Mouse (Mus musculus) liver, embryonic 14.5 days (tissue): ENCODE measurements around the gene A230050P20Rik. TPM values are rescaled to one million over a fixed set of nuclear protein-coding genes. Genes with fewer than 3 reads are reported as not detected.

Source experiments
- ATAC-seq: fragments of 200-750 bp; cut with Nextera tagmentation; 2 replicates; pipeline ENCODE4 v1.8.0; 2017; ENCODE audit warnings: moderate number of reproducible peaks, mild to moderate bottlenecking, moderate library complexity; ENCODE audit not compliant: insufficient read depth
- DNase-seq, 3 experiments: peaks; one replicate each; pipeline ENCODE4 v3.0.0-alpha.2; 2012 to 2013; ENCODE audit warnings: low read depth in 3 of 3, low spot score in 3 of 3
- H3K27ac ChIP-seq: fragments of 300-500 bp; sonication (generic); 2 replicates; pipeline ENCODE4 v1.5.1; 2014; ENCODE audit warnings: moderate library complexity, mild to moderate bottlenecking, control low read depth, inconsistent platforms
- H3K27me3 ChIP-seq: fragments of 300-500 bp; sonication (generic); 2 replicates; pipeline ENCODE4 v1.6.1; 2014; ENCODE audit warnings: mild to moderate bottlenecking, low read length, moderate library complexity; ENCODE audit not compliant: control insufficient read depth, insufficient read depth
- H3K36me3 ChIP-seq: fragments of 300-500 bp; sonication (generic); replicated peaks from 2 replicates; pipeline ENCODE4 v1.6.1; 2014; ENCODE audit warnings: low read depth; ENCODE audit not compliant: control insufficient read depth, insufficient read depth
- H3K4me1 ChIP-seq, 2 experiments: fragments of 200-500 bp in 1 of 2; fragments of 300-500 bp in 1 of 2; sonication (generic) in 1 of 2; replicated peaks; 2 replicates each; pipeline ENCODE4 v1.6.1; 2012 to 2014; ENCODE audit warnings: antibody characterized with exemption in 1 of 2, inconsistent platforms in 1 of 2, low read length in 1 of 2; ENCODE audit not compliant: control insufficient read depth in 2 of 2, insufficient read depth in 2 of 2
- H3K4me2 ChIP-seq: fragments of 300-500 bp; sonication (generic); 2 replicates; pipeline ENCODE4 v1.6.1; 2014; ENCODE audit warnings: low read depth, mild to moderate bottlenecking, control low read depth, moderate library complexity
- H3K4me3 ChIP-seq, 2 experiments: fragments of 200-500 bp in 1 of 2; fragments of 300-500 bp in 1 of 2; sonication (generic) in 1 of 2; 2 replicates each; pipeline ENCODE4 v1.5.1; 2012 to 2014; ENCODE audit warnings: low read depth in 2 of 2, low read length in 2 of 2, mild to moderate bottlenecking in 2 of 2, control low read depth in 1 of 2, inconsistent platforms in 1 of 2, moderate library complexity in 1 of 2; ENCODE audit not compliant: insufficient read depth in 1 of 2
- H3K9ac ChIP-seq: fragments of 300-500 bp; sonication (generic); replicated peaks from 2 replicates; pipeline ENCODE4 v1.6.1; 2014; ENCODE audit warnings: mild to moderate bottlenecking, control low read depth, moderate library complexity
- H3K9me3 ChIP-seq: fragments of 300-500 bp; sonication (generic); 2 replicates; pipeline ENCODE4 v1.6.1; 2016; ENCODE audit warnings: low read length, mixed read lengths; ENCODE audit not compliant: control insufficient read depth
- EP300 ChIP-seq: IDR thresholded peaks from 2 replicates; pipeline ENCODE4 v1.6.1; 2016; ENCODE audit warnings: antibody characterized with exemption, low read depth
- WGBS: fragments of 180-500 bp; shearing (Covaris S2); extraction: QIAGEN DNeasy Blood & Tissue Kit; methylation state at CpG from one replicate; pipeline ENCODE4 v1.1.7; 2014; ENCODE audit not compliant: insufficient replicate concordance; 5-methylcytosine and 5-hydroxymethylcytosine counted together
- microRNA-seq: library from miRNA; unstranded; fragments of <30 nt; microRNA quantifications from one replicate; pipeline ENCODE4, GENCODE M21; 2016
- polyA plus RNA-seq, 2 experiments: library from polyadenylated mRNA; depleted of rRNA in 1 of 2; stranded (reverse) in 1 of 2; unstranded in 1 of 2; fragments of >200 nt; fragmentation: Nextera tagmentation in 1 of 2; extraction: Ambion mirVana in 1 of 2; gene quantifications; 2 replicates each; pipeline versions ENCODE4 v1.2.1 to v1.2.3; 2012 to 2014

Gene A230050P20Rik
- polyA plus RNA-seq, 2 experiments: 1.1 to 11.5 TPM

GRCm38 (mm10) chr9:20923258-20923657, 54.8 kb downstream of the A230050P20Rik start:
- H3K27ac ChIP-seq: no peak overlapping the region
- no peak for DNase-seq
- peaks cover 98% of the 10 kb centered on the region for H3K36me3 ChIP-seq
- no peaks in the 10 kb centered on the region for H3K27me3 ChIP-seq
- H3K9ac ChIP-seq: no peak overlapping the region
- no peak overlapping the region for H3K4me3 ChIP-seq
- no peaks in the 10 kb centered on the region for H3K9me3 ChIP-seq
- no peaks in the 10 kb centered on the region for H3K4me1 ChIP-seq
- no peak overlapping the region for H3K4me2 ChIP-seq
- no peak for TF ChIP-seq EP300
- ATAC-seq: no peak
- 78% methylated on average over 3 of the region's 3 CpGs for WGBS

Small RNA genes within 50 kb of the gene (microRNA-seq; reads per million reads assigned to microRNA genes)
- 1.3 reads per million for gene Mir7081

Other genes with a start within 250 kb of the A230050P20Rik start
- gene Ubl5, start 225.8 kb upstream of the A230050P20Rik start, polyA plus RNA-seq (2012; rRNA removed): 203 and 296 TPM in 2 replicates
- gene Ubl5, start 225.8 kb upstream of the A230050P20Rik start, polyA plus RNA-seq (2014; fragmentation: Nextera tagmentation; extraction: Ambion mirVana): 264 and 272 TPM in 2 replicates
- 7.0 TPM in 2 replicates for gene Fbxl12, start 223.9 kb upstream of the A230050P20Rik start, polyA plus RNA-seq (2012; rRNA removed)
- 2.3 and 2.6 TPM in 2 replicates for gene Fbxl12, start 223.9 kb upstream of the A230050P20Rik start, polyA plus RNA-seq (2014; fragmentation: Nextera tagmentation; extraction: Ambion mirVana)
- 8.0 and 12.5 TPM in 2 replicates for gene Pin1, start 216.5 kb upstream of the A230050P20Rik start, polyA plus RNA-seq (2012; rRNA removed)
- 26.5 and 27.1 TPM in 2 replicates for gene Pin1, start 216.5 kb upstream of the A230050P20Rik start, polyA plus RNA-seq (2014; fragmentation: Nextera tagmentation; extraction: Ambion mirVana)
- gene Olfm2, start 122.3 kb upstream of the A230050P20Rik start, polyA plus RNA-seq (2012; rRNA removed): 0.06 and 0.18 TPM in 2 replicates
- 0.10 TPM in 1 of 2 replicates, not detected in the other for gene Olfm2, start 122.3 kb upstream of the A230050P20Rik start, polyA plus RNA-seq (2014; fragmentation: Nextera tagmentation; extraction: Ambion mirVana)
- gene Col5a3, start 53.6 kb upstream of the A230050P20Rik start, polyA plus RNA-seq (2012; rRNA removed): 0.05 and 0.08 TPM in 2 replicates
- gene Col5a3, start 53.6 kb upstream of the A230050P20Rik start, polyA plus RNA-seq (2014; fragmentation: Nextera tagmentation; extraction: Ambion mirVana): 0.03 and 0.10 TPM in 2 replicates
- gene Rdh8, start 50.1 kb upstream of the A230050P20Rik start, polyA plus RNA-seq (2012; rRNA removed): not detected in 2 replicates
- not detected in 2 replicates for gene Rdh8, start 50.1 kb upstream of the A230050P20Rik start, polyA plus RNA-seq (2014; fragmentation: Nextera tagmentation; extraction: Ambion mirVana)
- 8.1 and 9.3 TPM in 2 replicates for gene Angptl6, start 11.1 kb downstream of the A230050P20Rik start, polyA plus RNA-seq (2012; rRNA removed)
- gene Angptl6, start 11.1 kb downstream of the A230050P20Rik start, polyA plus RNA-seq (2014; fragmentation: Nextera tagmentation; extraction: Ambion mirVana): 6.8 and 7.6 TPM in 2 replicates
- 70.6 and 84.8 TPM in 2 replicates for gene Ppan, start 19.5 kb downstream of the A230050P20Rik start, polyA plus RNA-seq (2012; rRNA removed)
- 50.2 and 56.1 TPM in 2 replicates for gene Ppan, start 19.5 kb downstream of the A230050P20Rik start, polyA plus RNA-seq (2014; fragmentation: Nextera tagmentation; extraction: Ambion mirVana)
- gene Eif3g, start 30.0 kb downstream of the A230050P20Rik start, polyA plus RNA-seq (2012; rRNA removed): 74.2 and 104 TPM in 2 replicates
- 170 and 181 TPM in 2 replicates for gene Eif3g, start 30.0 kb downstream of the A230050P20Rik start, polyA plus RNA-seq (2014; fragmentation: Nextera tagmentation; extraction: Ambion mirVana)
- 47.6 and 55.9 TPM in 2 replicates for gene Dnmt1, start 91.2 kb downstream of the A230050P20Rik start, polyA plus RNA-seq (2012; rRNA removed)
- gene Dnmt1, start 91.2 kb downstream of the A230050P20Rik start, polyA plus RNA-seq (2014; fragmentation: Nextera tagmentation; extraction: Ambion mirVana): 43.1 and 48.6 TPM in 2 replicates
- 1.2 and 1.3 TPM in 2 replicates for gene S1pr2, start 108.1 kb downstream of the A230050P20Rik start, polyA plus RNA-seq (2012; rRNA removed)
- 2.3 and 3.0 TPM in 2 replicates for gene S1pr2, start 108.1 kb downstream of the A230050P20Rik start, polyA plus RNA-seq (2014; fragmentation: Nextera tagmentation; extraction: Ambion mirVana)
- gene Mrpl4, start 134.1 kb downstream of the A230050P20Rik start, polyA plus RNA-seq (2012; rRNA removed): 36.5 and 36.7 TPM in 2 replicates
- gene Mrpl4, start 134.1 kb downstream of the A230050P20Rik start, polyA plus RNA-seq (2014; fragmentation: Nextera tagmentation; extraction: Ambion mirVana): 61.3 and 67.7 TPM in 2 replicates
- 5.4 and 6.9 TPM in 2 replicates for gene Icam1, start 147.3 kb downstream of the A230050P20Rik start, polyA plus RNA-seq (2012; rRNA removed)
- 7.9 and 9.1 TPM in 2 replicates for gene Icam1, start 147.3 kb downstream of the A230050P20Rik start, polyA plus RNA-seq (2014; fragmentation: Nextera tagmentation; extraction: Ambion mirVana)
- gene Icam4, start 160.7 kb downstream of the A230050P20Rik start, polyA plus RNA-seq (2012; rRNA removed): 61.8 and 64.1 TPM in 2 replicates
- gene Icam4, start 160.7 kb downstream of the A230050P20Rik start, polyA plus RNA-seq (2014; fragmentation: Nextera tagmentation; extraction: Ambion mirVana): 204 and 223 TPM in 2 replicates
- gene Icam5, start 163.4 kb downstream of the A230050P20Rik start, polyA plus RNA-seq (2012; rRNA removed): 0.70 and 0.87 TPM in 2 replicates
- gene Icam5, start 163.4 kb downstream of the A230050P20Rik start, polyA plus RNA-seq (2014; fragmentation: Nextera tagmentation; extraction: Ambion mirVana): 0.20 and 0.28 TPM in 2 replicates
- gene Zglp1, start 198.5 kb downstream of the A230050P20Rik start, polyA plus RNA-seq (2012; rRNA removed): 0.21 and 0.49 TPM in 2 replicates
- 0.57 TPM in 1 of 2 replicates, not detected in the other for gene Zglp1, start 198.5 kb downstream of the A230050P20Rik start, polyA plus RNA-seq (2014; fragmentation: Nextera tagmentation; extraction: Ambion mirVana)
- gene Gm49373, start 204.5 kb downstream of the A230050P20Rik start, polyA plus RNA-seq (2012; rRNA removed): 0.47 and 0.94 TPM in 2 replicates
- 0.32 and 0.46 TPM in 2 replicates for gene Gm49373, start 204.5 kb downstream of the A230050P20Rik start, polyA plus RNA-seq (2014; fragmentation: Nextera tagmentation; extraction: Ambion mirVana)
- gene Fdx1l, start 205.0 kb downstream of the A230050P20Rik start, polyA plus RNA-seq (2012; rRNA removed): 27.5 and 31.1 TPM in 2 replicates
- gene Fdx1l, start 205.0 kb downstream of the A230050P20Rik start, polyA plus RNA-seq (2014; fragmentation: Nextera tagmentation; extraction: Ambion mirVana): 37.3 and 37.9 TPM in 2 replicates
- gene Gm38431, start 223.4 kb downstream of the A230050P20Rik start, polyA plus RNA-seq (2012; rRNA removed): 2.4 and 5.6 TPM in 2 replicates
- gene Gm38431, start 223.4 kb downstream of the A230050P20Rik start, polyA plus RNA-seq (2014; fragmentation: Nextera tagmentation; extraction: Ambion mirVana): 0.91 and 1.5 TPM in 2 replicates
- 21.4 and 23.4 TPM in 2 replicates for gene Raver1, start 223.4 kb downstream of the A230050P20Rik start, polyA plus RNA-seq (2012; rRNA removed)
- gene Raver1, start 223.4 kb downstream of the A230050P20Rik start, polyA plus RNA-seq (2014; fragmentation: Nextera tagmentation; extraction: Ambion mirVana): 23.4 and 28.4 TPM in 2 replicates